Mouse (Mus musculus): Measurements from ENCODE around the gene Rgl1. TPM values are rescaled to one million over a fixed set of nuclear protein-coding genes. Genes with fewer than 3 reads are reported as not detected.

Rgl1 gene
- polyA plus RNA-seq, 1 experiment: 14.7 TPM

DNA sequence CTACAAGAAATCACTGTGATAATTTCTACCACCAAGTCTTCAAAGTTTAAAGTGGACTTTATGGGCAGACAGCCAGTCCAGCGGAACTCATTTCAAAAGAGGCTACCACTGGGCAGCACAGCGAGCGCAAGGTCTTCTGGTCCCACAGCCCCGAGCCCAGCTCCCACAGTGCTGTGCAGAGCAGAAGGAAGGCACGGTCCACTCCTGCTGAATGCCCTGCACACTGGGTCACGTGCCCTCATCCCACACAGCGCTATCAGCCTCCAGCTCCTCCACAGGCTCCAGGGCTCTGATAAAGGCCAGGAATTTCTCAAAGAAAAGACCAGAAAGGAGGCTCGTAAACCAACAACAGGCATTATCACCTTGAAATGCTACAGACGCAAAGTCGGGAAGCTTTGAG lies 156.6 kb downstream of the Rgl1 start:
- peaks cover 74% of the 10 kb centered on the region for H3K4me1 ChIP-seq (ENCODE audit: control insufficient read depth, insufficient read depth, insufficient read length, low read length)
- H3K27ac ChIP-seq (replicated peaks; ENCODE audit: low read depth, low read length): no peak overlapping the region
- no peak overlapping the region for H3K4me3 ChIP-seq (ENCODE audit: insufficient read depth, low read depth, low read length)

DNA sequence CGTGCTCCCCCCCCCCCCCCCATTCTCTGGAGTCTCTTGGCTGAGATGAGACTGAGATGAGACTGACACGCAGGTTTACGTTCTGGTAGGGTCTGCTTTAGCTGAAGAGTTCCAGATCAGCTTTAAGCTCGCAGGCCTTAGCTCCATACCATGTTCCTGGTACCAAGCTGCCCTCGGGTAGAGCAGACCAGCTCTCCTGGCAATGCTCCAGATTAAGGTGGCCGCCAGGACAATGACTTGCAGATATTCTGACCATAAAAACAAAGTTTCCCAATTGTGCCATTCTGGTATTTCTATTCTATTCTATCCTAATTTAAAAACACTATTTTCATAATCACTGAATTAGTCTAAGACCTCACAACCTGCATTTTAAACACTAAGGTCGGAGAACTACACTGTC lies 157.1 kb downstream of the Rgl1 start:
- Histone ChIP-seq H3K4me1 (ENCODE audit: control insufficient read depth, insufficient read depth, insufficient read length, low read length) (peaks cover 76% of the 10 kb centered on the region), H3K27ac (replicated peaks; ENCODE audit: low read depth, low read length) (no peak overlapping the region), H3K4me3 (ENCODE audit: insufficient read depth, low read depth, low read length) (no peak overlapping the region)

- Histone ChIP-seq H3K4me1 (ENCODE audit: control insufficient read depth, insufficient read depth, insufficient read length, low read length) (peaks cover 75% of the 10 kb centered on the region), H3K4me3 (ENCODE audit: insufficient read depth, low read depth, low read length) (no peak overlapping the region)
These were observed 158.4 kb downstream of the Rgl1 start for GRCm38 (mm10) chr1:152607765-152608164.

DNA sequence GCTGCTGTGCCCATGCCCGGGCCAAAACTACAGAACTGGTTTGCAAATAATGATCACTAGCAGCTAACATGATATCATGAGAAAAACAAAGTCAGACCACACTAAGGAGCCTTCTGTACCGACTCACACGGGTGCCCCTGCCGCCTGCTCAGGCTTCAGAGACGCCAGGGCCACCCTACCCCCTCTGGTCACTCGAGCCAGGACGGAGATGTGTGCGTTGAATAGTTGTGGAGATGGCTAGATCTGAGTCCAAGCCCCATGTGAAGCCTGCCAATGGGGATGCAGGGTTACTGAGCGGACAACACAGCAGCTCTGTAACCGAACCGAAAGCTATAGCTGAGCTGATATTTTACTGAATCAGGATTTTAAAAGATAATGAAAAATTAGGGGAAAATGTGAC lies 159.4 kb downstream of the Rgl1 start:
- Histone ChIP-seq H3K4me1 (ENCODE audit: control insufficient read depth, insufficient read depth, insufficient read length, low read length) (peaks cover 72% of the 10 kb centered on the region), H3K27ac (replicated peaks; ENCODE audit: low read depth, low read length) (peak overlapping the region; percentile 73), H3K4me3 (ENCODE audit: insufficient read depth, low read depth, low read length) (no peak overlapping the region)

More at GRCm38 (mm10) chr1:152607765-152608164, 158.4 kb downstream of the Rgl1 start:
- H3K27ac ChIP-seq (replicated peaks; ENCODE audit: low read depth, low read length): peak overlapping the region; percentile 31

DNA sequence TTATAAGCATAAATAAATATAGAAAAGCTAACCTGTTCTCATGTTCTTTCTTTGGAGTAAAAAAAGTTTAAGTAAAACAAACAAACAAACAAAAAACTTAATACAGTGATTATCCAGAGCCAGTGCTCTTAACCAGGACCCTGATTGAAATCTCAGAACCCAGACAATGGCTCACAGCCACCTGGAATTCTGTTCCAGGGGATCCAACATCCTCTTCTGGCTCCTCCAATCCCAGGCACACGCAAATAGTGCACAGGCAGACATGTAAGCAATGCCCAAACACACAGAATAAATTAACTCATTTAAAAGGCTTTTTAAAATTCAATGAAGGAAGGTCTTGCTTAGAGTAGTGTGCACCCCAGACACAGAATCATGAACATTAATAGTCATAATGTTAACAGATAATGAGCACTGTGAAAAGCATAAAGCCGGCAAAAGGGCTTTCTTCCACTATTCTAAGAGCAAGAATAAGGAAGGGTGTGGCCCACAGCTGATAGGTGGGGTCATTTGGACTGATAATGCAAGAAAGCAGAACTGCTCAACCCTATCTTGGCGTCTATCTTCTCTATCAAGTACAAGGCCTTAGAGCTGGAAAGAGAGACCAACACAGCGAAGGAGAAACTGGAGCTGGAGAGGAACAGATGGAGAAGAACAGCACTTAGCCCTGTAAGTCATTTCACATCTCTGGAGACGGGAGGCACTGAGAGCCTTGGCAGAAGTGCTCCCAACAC lies 160.1 kb downstream of the Rgl1 start:
- no peak overlapping the region for H3K4me3 ChIP-seq (ENCODE audit: insufficient read depth, low read depth, low read length)
- peak overlapping the region; percentile 73 for H3K27ac ChIP-seq (replicated peaks; ENCODE audit: low read depth, low read length)
- H3K4me1 ChIP-seq (ENCODE audit: control insufficient read depth, insufficient read depth, insufficient read length, low read length): peaks cover 74% of the 10 kb centered on the region

- Histone ChIP-seq H3K4me3 (ENCODE audit: insufficient read depth, low read depth, low read length) (no peak overlapping the region), H3K27ac (replicated peaks; ENCODE audit: low read depth, low read length) (0 out of 2 replicates have a peak overlapping the region, but pooled peaks have one; percentile 30), H3K4me1 (ENCODE audit: control insufficient read depth, insufficient read depth, insufficient read length, low read length) (peaks cover 73% of the 10 kb centered on the region)
These were observed 162.0 kb downstream of the Rgl1 start for GRCm38 (mm10) chr1:152604147-152604546.

DNA sequence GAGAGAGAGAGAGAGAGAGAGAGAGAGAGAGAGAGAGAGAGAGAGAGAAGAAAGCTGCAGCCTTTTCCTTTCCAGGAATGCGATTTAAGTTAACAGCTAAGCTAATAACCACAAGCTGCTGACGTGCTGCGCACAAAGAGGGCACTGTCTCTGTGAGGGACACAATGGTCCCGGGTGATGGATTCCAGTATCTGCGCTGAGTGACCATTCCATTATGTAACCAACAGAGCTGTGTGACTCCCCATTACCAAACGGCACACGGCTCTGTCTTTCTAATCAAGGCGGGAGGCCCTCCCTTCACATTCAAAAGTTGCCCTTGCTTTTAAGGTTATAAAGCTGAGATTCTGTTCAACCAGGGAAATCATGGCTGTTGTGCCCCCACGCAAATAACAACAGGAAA lies 162.5 kb downstream of the Rgl1 start:
- Histone ChIP-seq H3K4me3 (ENCODE audit: insufficient read depth, low read depth, low read length) (no peak overlapping the region), H3K27ac (replicated peaks; ENCODE audit: low read depth, low read length) (no peak overlapping the region; the same call in 1 of the 2 replicates)

DNA sequence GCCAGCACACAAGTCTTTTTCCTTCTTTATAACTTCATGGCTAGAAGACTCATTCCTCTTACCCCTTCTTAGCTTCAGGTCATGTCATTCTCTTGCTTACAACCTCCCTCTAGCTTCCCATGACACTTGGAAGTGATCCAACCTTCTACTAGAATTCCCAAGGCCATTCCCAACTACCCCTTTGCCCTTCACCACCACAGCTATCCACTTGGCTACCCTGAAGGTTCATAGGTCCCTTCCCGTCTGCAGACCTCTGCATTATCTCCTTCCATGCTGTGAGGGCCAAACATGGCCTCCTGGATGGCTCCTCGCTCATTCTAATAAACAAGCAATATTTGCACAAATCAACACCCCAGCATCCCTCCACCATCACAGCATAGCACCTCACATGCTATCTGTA lies 165.7 kb downstream of the Rgl1 start:
- peak overlapping the region; percentile 56 for H3K27ac ChIP-seq (replicated peaks; ENCODE audit: low read depth, low read length)
- peaks cover 61% of the 10 kb centered on the region for H3K4me1 ChIP-seq (ENCODE audit: control insufficient read depth, insufficient read depth, insufficient read length, low read length)
- H3K4me3 ChIP-seq (ENCODE audit: insufficient read depth, low read depth, low read length): no peak overlapping the region

More for the DNA sequence above, 162.5 kb downstream of the Rgl1 start:
- peaks cover 74% of the 10 kb centered on the region for H3K4me1 ChIP-seq (ENCODE audit: control insufficient read depth, insufficient read depth, insufficient read length, low read length)

DNA sequence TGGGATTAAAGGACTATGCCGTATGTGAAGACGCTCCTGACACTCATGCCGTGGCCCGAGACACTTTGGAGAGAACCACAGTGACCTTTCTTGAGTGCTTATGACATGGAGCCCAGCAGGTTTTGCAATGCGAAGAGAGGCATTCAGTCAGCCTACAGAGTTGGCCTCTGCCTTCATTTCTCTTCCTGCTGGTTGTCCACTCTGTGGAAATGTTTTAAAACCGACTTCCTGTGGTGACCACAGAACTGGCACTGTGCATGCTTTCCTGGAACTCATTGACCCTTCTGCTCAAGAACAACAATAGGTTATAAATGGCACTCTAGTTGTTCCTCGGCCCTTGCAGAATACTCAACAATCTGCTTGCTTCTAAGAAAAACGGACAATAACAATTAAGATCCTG lies 166.8 kb downstream of the Rgl1 start:
- Histone ChIP-seq H3K4me1 (ENCODE audit: control insufficient read depth, insufficient read depth, insufficient read length, low read length) (peaks cover 62% of the 10 kb centered on the region), H3K27ac (replicated peaks; ENCODE audit: low read depth, low read length) (peak overlapping the region; percentile 90), H3K4me3 (ENCODE audit: insufficient read depth, low read depth, low read length) (peak overlapping the region; percentile 7; the same call in 1 of the 2 replicates)

- H3K27ac ChIP-seq (replicated peaks; ENCODE audit: low read depth, low read length): peak overlapping the region; percentile 73
- H3K4me1 ChIP-seq (ENCODE audit: control insufficient read depth, insufficient read depth, insufficient read length, low read length): peaks cover 48% of the 10 kb centered on the region
- no peak overlapping the region for H3K4me3 ChIP-seq (ENCODE audit: insufficient read depth, low read depth, low read length)
These were observed 171.5 kb downstream of the Rgl1 start for GRCm38 (mm10) chr1:152594690-152595089.

- peaks cover 49% of the 10 kb centered on the region for H3K4me1 ChIP-seq (ENCODE audit: control insufficient read depth, insufficient read depth, insufficient read length, low read length)
- H3K4me3 ChIP-seq (ENCODE audit: insufficient read depth, low read depth, low read length): no peak overlapping the region
- H3K27ac ChIP-seq (replicated peaks; ENCODE audit: low read depth, low read length): peak overlapping the region; percentile 73
These were observed 172.2 kb downstream of the Rgl1 start for GRCm38 (mm10) chr1:152593831-152594549.

- Histone ChIP-seq H3K4me3 (ENCODE audit: insufficient read depth, low read depth, low read length) (no peak overlapping the region), H3K27ac (replicated peaks; ENCODE audit: low read depth, low read length) (no peak overlapping the region), H3K4me1 (ENCODE audit: control insufficient read depth, insufficient read depth, insufficient read length, low read length) (peaks cover 44% of the 10 kb centered on the region)
These were observed 172.8 kb downstream of the Rgl1 start for GRCm38 (mm10) chr1:152593382-152593781.

GRCm38 (mm10) chr1:152592609-152593008 lies 173.5 kb downstream of the Rgl1 start:
- Histone ChIP-seq H3K27ac (replicated peaks; ENCODE audit: low read depth, low read length) (peak overlapping the region; percentile 24; the same call in 1 of the 2 replicates), H3K4me1 (ENCODE audit: control insufficient read depth, insufficient read depth, insufficient read length, low read length) (peaks cover 41% of the 10 kb centered on the region), H3K4me3 (ENCODE audit: insufficient read depth, low read depth, low read length) (no peak overlapping the region)

DNA sequence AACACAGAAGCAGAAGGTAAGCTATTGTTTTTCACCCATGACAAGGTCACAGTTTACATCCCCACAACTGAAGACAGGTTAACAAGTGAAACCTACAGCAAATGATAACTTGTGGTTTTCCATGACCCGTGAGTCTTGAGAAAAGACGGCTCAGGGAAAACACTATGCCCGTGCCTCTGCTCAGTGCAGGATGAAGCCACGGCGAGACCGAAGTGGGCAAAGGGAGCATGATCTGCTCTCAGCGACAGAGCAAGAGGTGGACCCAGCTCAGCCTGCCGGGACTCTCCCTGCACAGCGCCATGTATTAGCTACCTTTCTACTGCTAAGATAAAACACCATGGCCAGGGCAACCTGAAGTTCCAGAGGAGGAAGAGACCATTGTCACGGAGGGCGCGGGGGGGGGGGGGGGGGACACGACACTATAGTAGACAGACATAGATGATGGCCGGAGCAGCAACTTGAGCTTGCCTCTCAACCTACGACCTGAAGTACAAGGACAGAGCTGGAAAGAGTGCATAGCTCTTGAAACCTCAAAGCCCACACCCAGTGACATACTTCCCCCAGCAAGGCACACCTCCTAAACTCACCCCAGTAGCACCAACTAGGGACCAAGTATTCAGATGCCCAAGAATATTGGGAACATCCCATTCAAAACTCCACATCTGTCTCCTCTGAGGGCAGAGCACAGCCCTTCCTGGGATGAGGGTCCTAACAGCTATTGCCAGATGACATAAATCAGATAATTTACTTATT lies 174.2 kb downstream of the Rgl1 start:
- H3K27ac ChIP-seq (replicated peaks; ENCODE audit: low read depth, low read length): peak overlapping the region; percentile 31; the same call in 1 of the 2 replicates
- no peak overlapping the region for H3K4me3 ChIP-seq (ENCODE audit: insufficient read depth, low read depth, low read length)
- H3K4me1 ChIP-seq (ENCODE audit: control insufficient read depth, insufficient read depth, insufficient read length, low read length): peaks cover 41% of the 10 kb centered on the region

DNA sequence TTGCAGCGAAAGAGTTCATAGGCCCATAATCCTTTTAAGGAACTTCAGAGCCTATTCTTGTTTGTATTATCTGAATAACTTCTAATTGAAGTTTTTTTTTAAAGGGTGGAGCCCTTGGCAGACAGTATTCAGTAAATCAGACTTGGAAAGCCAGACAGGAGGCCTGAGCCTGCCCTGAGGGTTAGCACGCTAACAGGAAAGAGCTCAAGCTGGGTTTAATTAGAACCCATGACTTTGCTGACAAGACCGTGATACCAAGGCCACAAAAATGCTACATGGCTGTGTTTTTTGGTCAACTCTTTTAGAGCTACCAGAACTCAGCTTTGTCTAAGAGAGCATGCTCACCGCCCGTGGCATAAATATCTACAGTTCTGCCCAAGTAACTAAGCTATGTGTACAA lies 175.8 kb downstream of the Rgl1 start:
- Histone ChIP-seq H3K27ac (replicated peaks; ENCODE audit: low read depth, low read length) (peak overlapping the region; percentile 46; the same call in 1 of the 2 replicates), H3K4me1 (ENCODE audit: control insufficient read depth, insufficient read depth, insufficient read length, low read length) (peaks cover 46% of the 10 kb centered on the region), H3K4me3 (ENCODE audit: insufficient read depth, low read depth, low read length) (no peak overlapping the region)
